Mouse (Mus musculus) ES-E14 (cell line): Measurements from ENCODE around the gene Hrk. TPM values are rescaled to one million over a fixed set of nuclear protein-coding genes. Genes with fewer than 3 reads are reported as not detected.

Source experiments
- DNase-seq: peaks from one replicate; pipeline ENCODE4 v3.0.0-alpha.2; 2013; ENCODE audit warnings: low read depth, low spot score
- H3K27ac ChIP-seq: 2 replicates; pipeline ENCODE4 v1.5.1; 2012; ENCODE audit warnings: low read depth, mild to moderate bottlenecking, low read length, moderate library complexity, mixed read lengths; ENCODE audit not compliant: poor library complexity, insufficient read depth, severe bottlenecking
- H3K36me3 ChIP-seq: 2 replicates; pipeline ENCODE4 v1.6.1; 2012; ENCODE audit warnings: mild to moderate bottlenecking, low read length, moderate library complexity, mixed read lengths; ENCODE audit not compliant: control insufficient read depth, poor library complexity, insufficient read depth, severe bottlenecking
- H3K4me1 ChIP-seq, 2 experiments: fragments of 150-350 bp in 1 of 2; sonication (generic) in 1 of 2; 2 replicates each; pipeline ENCODE4 v1.6.1; 2012; ENCODE audit warnings: low read length in 2 of 2, mild to moderate bottlenecking in 1 of 2, mixed read lengths in 1 of 2; ENCODE audit not compliant: control insufficient read depth in 2 of 2, insufficient read depth in 2 of 2, poor library complexity in 1 of 2
- H3K4me3 ChIP-seq, 2 experiments: fragments of 150-350 bp in 1 of 2; sonication (generic) in 1 of 2; 2 replicates each; pipeline ENCODE4 v1.5.1; 2012; ENCODE audit warnings: low read length in 2 of 2, low read depth in 1 of 2, mild to moderate bottlenecking in 1 of 2, mixed read lengths in 1 of 2; ENCODE audit not compliant: insufficient read depth in 1 of 2, poor library complexity in 1 of 2, severe bottlenecking in 1 of 2
- H3K9ac ChIP-seq: 2 replicates; pipeline ENCODE4 v1.6.1; 2012; ENCODE audit warnings: low read depth, mild to moderate bottlenecking, low read length, mixed read lengths; ENCODE audit not compliant: poor library complexity, insufficient read depth, severe bottlenecking
- H3K9me3 ChIP-seq: fragments of 150-350 bp; sonication (generic); 2 replicates; pipeline ENCODE4 v1.6.1; 2012; ENCODE audit warnings: low read depth, mild to moderate bottlenecking, low read length; ENCODE audit not compliant: control insufficient read depth, insufficient read depth
- CHD2 ChIP-seq: IDR thresholded peaks from 2 replicates; pipeline ENCODE4 v1.6.1; 2014; ENCODE audit warnings: mild to moderate bottlenecking, low read depth, low read length, inconsistent platforms
- HCFC1 ChIP-seq: IDR thresholded peaks from 2 replicates; pipeline ENCODE4 v1.6.1; 2012; ENCODE audit warnings: low read length, inconsistent platforms, borderline replicate concordance; ENCODE audit not compliant: insufficient read depth
- MAFK ChIP-seq: IDR thresholded peaks from 2 replicates; pipeline ENCODE4 v1.6.1; 2014; ENCODE audit warnings: mild to moderate bottlenecking, low read depth, low read length, inconsistent platforms; ENCODE audit not compliant: insufficient read depth
- ZC3H11A ChIP-seq: IDR thresholded peaks from 2 replicates; pipeline ENCODE4 v1.6.1; 2012; ENCODE audit warnings: low read depth, mild to moderate bottlenecking, inconsistent platforms, low read length, borderline replicate concordance
- ZNF384 ChIP-seq: IDR thresholded peaks from 2 replicates; pipeline ENCODE4 v1.6.1; 2012; ENCODE audit warnings: low read depth, low read length, inconsistent platforms
- in situ Hi-C, 2 experiments: fragments of 600-800 bp; cut with MboI; formaldehyde crosslinking; loops; one replicate each; pipeline ENCODE4 v1.15.1; 2025; ENCODE audit warnings: low sequenced_read_pairs in 2 of 2, inconsistent platforms in 1 of 2; ENCODE audit not compliant: unreplicated experiment in 2 of 2
- total RNA-seq: library from RNA; depleted of rRNA; stranded (reverse); fragments of 300-350 nt; gene quantifications from 2 replicates; pipeline ENCODE4 v1.2.3, GENCODE M21; 2012

The Hrk gene
- total RNA-seq, 1 experiment, result 0.36 TPM

DNA sequence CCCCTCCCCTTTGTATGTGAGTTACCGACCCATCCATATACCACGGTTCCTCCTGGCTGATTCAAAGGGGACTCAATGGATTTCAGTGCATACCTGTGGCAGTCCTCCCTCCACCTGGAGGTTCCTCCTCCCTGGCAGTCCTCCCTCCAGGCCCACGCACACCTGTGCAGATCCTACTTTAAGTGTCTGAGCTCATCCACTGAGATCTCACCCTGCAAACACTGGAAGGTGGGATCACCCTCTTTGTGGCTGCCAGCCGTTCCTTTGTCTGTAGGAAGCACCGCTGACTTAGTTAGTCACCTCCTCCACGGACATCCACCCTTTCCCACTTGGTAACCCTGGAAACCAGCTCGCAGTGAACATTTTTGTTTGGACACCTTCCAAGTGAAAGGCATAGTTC is 13.2 kb downstream of the Hrk start:
- in situ Hi-C loops, result no loop called here

DNA sequence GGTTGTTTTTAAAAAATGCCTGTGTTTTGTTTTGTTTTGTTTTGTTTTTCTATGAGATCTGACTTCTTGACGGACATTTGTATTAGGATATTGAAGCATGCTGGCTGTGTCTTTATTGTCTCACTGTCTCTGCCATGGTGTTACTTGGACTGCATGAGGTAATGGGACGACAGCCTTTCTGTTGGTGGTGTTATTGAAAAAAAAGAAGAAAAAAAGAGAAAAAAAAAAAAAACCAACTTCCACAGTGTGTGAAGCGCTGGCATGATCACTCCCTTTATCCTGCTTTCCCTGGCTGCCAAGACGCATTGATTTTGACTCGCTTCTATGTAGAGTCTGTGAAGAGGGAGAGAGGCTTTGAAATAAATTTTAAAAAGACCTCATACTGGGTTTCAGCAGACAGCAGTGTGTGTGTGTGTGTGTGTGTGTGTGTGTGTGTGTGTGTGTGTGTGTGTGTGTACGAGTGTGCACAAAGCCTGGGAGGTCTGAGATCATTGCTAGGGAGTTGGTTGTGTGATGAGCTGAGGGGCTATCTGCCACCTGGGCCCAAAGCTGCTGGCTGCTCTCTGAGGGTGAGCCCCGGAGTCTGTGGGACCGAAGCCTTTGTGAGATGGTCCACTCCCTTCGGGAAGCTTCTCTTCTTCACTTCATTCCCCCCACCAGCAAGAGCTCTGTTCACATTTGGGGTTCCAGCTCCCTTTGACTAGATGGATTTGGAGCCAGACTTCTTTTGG is 22.6 kb downstream of the Hrk start:
- peaks cover 0 to 8% of the 10 kb centered on the region in 2 experiments; a peak in 1 of 4 replicates for H3K4me1 ChIP-seq
- DNase-seq, result no peak
- TF ChIP-seq ZC3H11A, result no peak
- no peak for TF ChIP-seq ZNF384
- no peak for TF ChIP-seq CHD2
- no peak for TF ChIP-seq MAFK
- TF ChIP-seq HCFC1, result no peak
- H3K9ac ChIP-seq, result no peak overlapping the region
- no peak overlapping the region for H3K4me3 ChIP-seq
- H3K36me3 ChIP-seq, result no peaks in the 10 kb centered on the region
- in situ Hi-C loops, result no loop called here
- no peak overlapping the region for H3K27ac ChIP-seq
- no peaks in the 10 kb centered on the region for H3K9me3 ChIP-seq

More for the DNA sequence above, 13.2 kb downstream of the Hrk start:
- no peak overlapping the region for H3K27ac ChIP-seq
- no peak for TF ChIP-seq CHD2
- no peak for TF ChIP-seq HCFC1
- no peak for TF ChIP-seq ZNF384
- no peak for TF ChIP-seq ZC3H11A
- no peak for TF ChIP-seq MAFK
- peaks cover 0 to 3% of the 10 kb centered on the region in 2 experiments; a peak in 1 of 4 replicates for H3K4me1 ChIP-seq
- H3K9ac ChIP-seq, result no peak overlapping the region
- no peak for DNase-seq
- H3K4me3 ChIP-seq, result no peak overlapping the region
- H3K9me3 ChIP-seq, result no peaks in the 10 kb centered on the region
- H3K36me3 ChIP-seq, result no peaks in the 10 kb centered on the region

DNA sequence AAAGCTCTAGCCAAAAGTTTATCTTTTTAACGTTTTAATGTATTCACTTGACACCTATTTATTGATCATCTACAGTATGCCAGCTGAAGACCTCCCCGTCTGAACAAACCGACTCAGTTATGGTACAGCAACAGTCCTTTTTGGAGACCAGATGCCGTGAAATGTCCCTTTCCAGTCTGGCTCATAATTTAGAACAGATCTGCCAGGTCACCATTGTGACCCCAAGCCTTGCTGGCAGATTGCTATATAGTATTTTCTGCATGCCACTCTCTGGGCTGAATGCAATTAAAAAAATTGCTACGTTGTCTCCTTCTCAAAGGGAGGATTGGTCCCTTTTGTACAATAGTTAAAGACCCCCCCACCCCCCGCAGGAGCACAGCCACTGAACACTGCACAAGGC is 23.9 kb downstream of the Hrk start:
- TF ChIP-seq MAFK (no peak), ZC3H11A (no peak), CHD2 (no peak), HCFC1 (no peak), ZNF384 (no peak)
- DNase-seq, result no peak
- peaks cover 0 to 12% of the 10 kb centered on the region in 2 experiments; a peak in 1 of 4 replicates for H3K4me1 ChIP-seq

DNA sequence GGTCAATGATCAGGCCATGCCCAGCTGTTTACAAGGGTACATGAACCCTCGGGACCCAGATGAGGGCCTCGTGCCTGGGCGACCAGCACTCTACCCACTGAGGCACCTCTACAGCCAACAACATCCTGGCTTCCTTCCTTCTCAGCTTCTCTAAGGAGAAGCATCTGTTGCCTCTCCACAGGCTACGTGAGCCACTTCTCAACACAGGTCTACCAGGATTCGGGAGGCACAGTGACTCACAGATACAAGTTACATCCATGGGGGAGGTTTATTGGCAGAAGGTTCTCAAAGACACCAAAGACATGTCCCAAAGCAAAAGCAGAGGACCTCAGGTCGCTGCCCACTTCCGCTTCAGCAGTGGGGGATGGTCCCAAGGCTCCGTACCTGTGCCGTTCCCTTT is 26.0 kb downstream of the Hrk start:
- in situ Hi-C loops, result no loop called here
- Histone ChIP-seq H3K27ac (no peak overlapping the region), H3K9ac (no peak overlapping the region), H3K4me3 (no peak overlapping the region), H3K9me3 (no peaks in the 10 kb centered on the region), H3K4me1 (peaks cover 0 to 14% of the 10 kb centered on the region in 2 experiments; a peak in 1 of 4 replicates), H3K36me3 (no peaks in the 10 kb centered on the region)
- TF ChIP-seq MAFK (no peak), CHD2 (no peak), HCFC1 (no peak), ZNF384 (no peak), ZC3H11A (no peak)
- no peak for DNase-seq

More for the DNA sequence above, 23.9 kb downstream of the Hrk start:
- Histone ChIP-seq H3K9me3 (no peaks in the 10 kb centered on the region), H3K4me3 (no peak overlapping the region), H3K36me3 (no peaks in the 10 kb centered on the region), H3K9ac (no peak overlapping the region), H3K27ac (no peak overlapping the region)
- in situ Hi-C loops, result no loop called here
